Comparison of ENCODE assay signal across 8 mouse cellular contexts in the genomic region with DNA sequence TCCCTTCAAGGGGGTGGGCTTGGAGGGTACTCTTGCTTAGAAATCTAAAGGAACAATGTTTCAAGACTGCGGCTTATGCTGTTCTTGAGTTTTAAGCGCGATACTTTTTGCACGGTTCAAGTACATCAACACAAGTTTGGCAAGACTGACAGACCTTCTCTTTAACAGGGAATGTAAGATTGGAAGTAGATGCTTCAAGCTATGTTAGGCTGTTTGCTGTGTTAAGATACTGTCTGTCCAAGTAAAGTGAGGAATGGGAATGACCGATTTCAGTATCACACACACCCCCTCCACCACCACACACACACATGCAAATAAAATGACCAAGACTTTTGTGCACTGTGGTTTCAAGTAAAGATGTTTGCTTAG. TPM values are rescaled to one million over a fixed set of nuclear protein-coding genes. Genes with fewer than 3 reads are reported as not detected.
DNase-seq lines count a peak whose midpoint lies in the region; ATAC-seq and TF ChIP-seq lines count a peak whose summit lies in the region.

No protein-coding gene starts in this region.

- H3K4me3 ChIP-seq in heart, embryonic 12.5 days = peak overlapping the region; percentile 64
- H3K4me3 ChIP-seq in ES-E14 (ENCODE audit: insufficient read depth in 1 of 2, low read depth in 1 of 2, low read length in 2 of 2, poor library complexity in 1 of 2, severe bottlenecking in 1 of 2) = peak overlapping the region; percentile 69 to 83
- peak overlapping the region; percentile 69 for H3K4me3 ChIP-seq in hindbrain, embryonic 11.5 days (ENCODE audit: low read depth, low read length)
- peak overlapping the region; percentile 53; the same call in 1 of the 2 replicates for H3K4me3 ChIP-seq in liver, postnatal 0 days (ENCODE audit: low read depth, low read length)

- H3K9ac ChIP-seq in heart, embryonic 12.5 days = peak overlapping the region; percentile 79
- H3K9ac ChIP-seq in ES-E14 (ENCODE audit: insufficient read depth, low read depth, low read length, poor library complexity, severe bottlenecking) = no peak overlapping the region
- peak overlapping the region; percentile 84 for H3K9ac ChIP-seq in hindbrain, embryonic 11.5 days (ENCODE audit: low read depth, low read length)
- no peak overlapping the region for H3K9ac ChIP-seq in liver, postnatal 0 days (replicated peaks)

- 8% methylated on average over 5 of the region's 5 CpGs for WGBS in heart, embryonic 12.5 days
- 8% methylated on average over 5 of the region's 5 CpGs for whole genome bisulfite sequencing in hindbrain, embryonic 11.5 days
- 11% methylated on average over 5 of the region's 5 CpGs for WGBS in liver, postnatal 0 days (ENCODE audit: insufficient replicate concordance)

- intact Hi-C loops in heart, postnatal 25 days (cut with DNase I) = no loop called here

- H3K9me3 ChIP-seq in heart, embryonic 12.5 days (replicated peaks) = no peaks in the 10 kb centered on the region
- no peaks in the 10 kb centered on the region for H3K9me3 ChIP-seq in ES-E14 (ENCODE audit: control insufficient read depth, insufficient read depth, low read depth, low read length)
- H3K9me3 ChIP-seq in hindbrain, embryonic 11.5 days (ENCODE audit: control insufficient read depth, low read length) = no peaks in the 10 kb centered on the region
- H3K9me3 ChIP-seq in liver, postnatal 0 days (ENCODE audit: low read length) = no peaks in the 10 kb centered on the region

- no peak for TF ChIP-seq EP300 in liver, postnatal 0 days (IDR thresholded peaks at IDR 0.05; ENCODE audit: low read depth)

- in situ Hi-C loops in ES-E14 (cut with MboI; ENCODE audit: low sequenced_read_pairs in 2 of 2, unreplicated experiment in 2 of 2) = no loop called here

- no peak for TF ChIP-seq CTCF in liver, postnatal 0 days (IDR thresholded peaks at IDR 0.05; ENCODE audit: low read depth)

- no peaks in the 10 kb centered on the region for H3K36me3 ChIP-seq in heart, embryonic 12.5 days
- H3K36me3 ChIP-seq in ES-E14 (ENCODE audit: control insufficient read depth, insufficient read depth, low read length, poor library complexity, severe bottlenecking) = no peaks in the 10 kb centered on the region
- H3K36me3 ChIP-seq in hindbrain, embryonic 11.5 days (ENCODE audit: control insufficient read depth, insufficient read depth, low read length) = no peaks in the 10 kb centered on the region
- H3K36me3 ChIP-seq in liver, postnatal 0 days (replicated peaks; ENCODE audit: insufficient read depth, low read length) = no peaks in the 10 kb centered on the region

- DNase-seq in heart, postnatal 25 days (ENCODE audit: low spot score) = no peak
- DNase-seq in ES-E14 (ENCODE audit: low read depth, low spot score) = no peak
- DNase-seq in hindbrain, embryonic 11.5 days (ENCODE audit: low spot score) = no peak
- no peak for DNase-seq in liver, postnatal 0 days
- no peak for DNase-seq in adrenal gland, adult 2 months
- DNase-seq in frontal cortex, postnatal 10 days (ENCODE audit: low spot score in 2 of 2) = no peak
- DNase-seq in lung, postnatal 14 days = no peak

- H3K4me1 ChIP-seq in heart, embryonic 12.5 days (replicated peaks) = no peaks in the 10 kb centered on the region
- no peaks in the 10 kb centered on the region for H3K4me1 ChIP-seq in ES-E14 (ENCODE audit: control insufficient read depth in 2 of 2, insufficient read depth in 2 of 2, low read length in 2 of 2, poor library complexity in 1 of 2)
- H3K4me1 ChIP-seq in hindbrain, embryonic 11.5 days (replicated peaks; ENCODE audit: control insufficient read depth, insufficient read depth, low read length) = no peaks in the 10 kb centered on the region
- 0 out of 2 replicates have a peak, but pooled peaks cover 3% of the 10 kb centered on the region for H3K4me1 ChIP-seq in liver, postnatal 0 days (ENCODE audit: insufficient read depth)

- ATAC-seq in heart, embryonic 12.5 days (ENCODE audit: insufficient number of reproducible peaks, low FRiP score) = no peak
- peak; percentile 17 for ATAC-seq in hindbrain, embryonic 11.5 days (ENCODE audit: low FRiP score)
- peak; percentile 4; the same call in 1 of the 2 replicates for ATAC-seq in liver, postnatal 0 days

- peak overlapping the region; percentile 73 for H3K27ac ChIP-seq in heart, embryonic 12.5 days (ENCODE audit: poor library complexity, severe bottlenecking)
- H3K27ac ChIP-seq in ES-E14 (ENCODE audit: insufficient read depth, low read depth, low read length, poor library complexity, severe bottlenecking) = no peak overlapping the region
- H3K27ac ChIP-seq in hindbrain, embryonic 11.5 days (ENCODE audit: low read depth, low read length) = peak overlapping the region; percentile 80; the same call in 1 of the 2 replicates
- H3K27ac ChIP-seq in liver, postnatal 0 days (ENCODE audit: low read depth) = no peak overlapping the region

- H3K27me3 ChIP-seq in heart, embryonic 12.5 days (replicated peaks) = no peaks in the 10 kb centered on the region
- no peaks in the 10 kb centered on the region for H3K27me3 ChIP-seq in hindbrain, embryonic 11.5 days (ENCODE audit: control insufficient read depth, insufficient read depth, low read length)
- peaks cover 17% of the 10 kb centered on the region; the same call in 1 of the 2 replicates for H3K27me3 ChIP-seq in liver, postnatal 0 days (ENCODE audit: insufficient read depth, low read length)

- H3K4me2 ChIP-seq in heart, embryonic 12.5 days = peak overlapping the region; percentile 74
- peak overlapping the region; percentile 67 for H3K4me2 ChIP-seq in hindbrain, embryonic 11.5 days (replicated peaks; ENCODE audit: low read depth, low read length)
- H3K4me2 ChIP-seq in liver, postnatal 0 days (ENCODE audit: low read depth, low read length) = peak overlapping the region; percentile 83

TF ChIP-seq in ES-E14, 5 proteins besides CTCF, POLR2A, EP300 and RAD21:
- TF ChIP-seq CHD2 (IDR thresholded peaks at IDR 0.05; ENCODE audit: low read depth, low read length) = no peak
- no peak for TF ChIP-seq HCFC1 (IDR thresholded peaks at IDR 0.05; ENCODE audit: borderline replicate concordance, insufficient read depth, low read length)
- no peak for TF ChIP-seq MAFK (IDR thresholded peaks at IDR 0.05; ENCODE audit: insufficient read depth, low read depth, low read length)

RNA-seq across cellular contexts. Expression of a gene that starts 0.3 kb away (rescaled TPM):
- 3.3 and 3.7 TPM in 2 replicates for polyA plus RNA-seq in heart, embryonic 12.5 days (2016; fragmentation: Nextera tagmentation; extraction: Ambion mirVana)
- under 1 TPM; 0.08 to 0.14 TPM for total RNA-seq in heart, postnatal 25 days (2021)
- 1.5 and 1.8 TPM in 2 replicates for total RNA-seq in ES-E14 (2012; rRNA removed)
- polyA plus RNA-seq in hindbrain, embryonic 11.5 days (2014; fragmentation: Nextera tagmentation; extraction: Ambion mirVana) = 325 and 335 TPM in 2 replicates
- 0.09 TPM in 1 of 2 replicates, not detected in the other for polyA plus RNA-seq in liver, postnatal 0 days (2015; fragmentation: Nextera tagmentation; extraction: Ambion mirVana)
- 1 to 10 TPM; 3.5 to 5.3 TPM for total RNA-seq in adrenal gland, adult 2 months (2021)
- polyA plus RNA-seq in adrenal gland, adult 2 months (2012; rRNA removed) = 0.18 and 0.35 TPM in 2 replicates

RNA-seq across cellular contexts. Expression of a gene that starts 45.5 kb away (rescaled TPM):
- polyA plus RNA-seq in heart, embryonic 12.5 days (2016; fragmentation: Nextera tagmentation; extraction: Ambion mirVana) = 0.63 and 0.87 TPM in 2 replicates
- total RNA-seq in heart, postnatal 25 days (2021) = under 1 TPM; 0.28 to 0.34 TPM
- not detected in 2 replicates for total RNA-seq in ES-E14 (2012; rRNA removed)
- 0.99 and 1.1 TPM in 2 replicates for polyA plus RNA-seq in hindbrain, embryonic 11.5 days (2014; fragmentation: Nextera tagmentation; extraction: Ambion mirVana)
- polyA plus RNA-seq in liver, postnatal 0 days (2015; fragmentation: Nextera tagmentation; extraction: Ambion mirVana) = not detected in 2 replicates
- total RNA-seq in adrenal gland, adult 2 months (2021) = under 1 TPM; 0.32 to 0.86 TPM
- polyA plus RNA-seq in adrenal gland, adult 2 months (2012; rRNA removed) = 0.04 and 0.19 TPM in 2 replicates

Comparison
In these comparisons a context has a peak if more than half of its experiments do, and no peak if none do; other contexts are left out.
1. H3K27ac ChIP-seq: peak in heart, embryonic 12.5 days (single experiment) and hindbrain, embryonic 11.5 days (single experiment); none in ES-E14 (single experiment) and liver, postnatal 0 days (single experiment).
2. H3K9ac ChIP-seq: peak in heart, embryonic 12.5 days (single experiment) and hindbrain, embryonic 11.5 days (single experiment); none in ES-E14 (single experiment) and liver, postnatal 0 days (single experiment).
3. RNA of a gene that starts 0.3 kb away (polyA plus RNA-seq): 325 to 335 TPM in hindbrain, embryonic 11.5 days; 3.3 to 3.7 TPM in heart, embryonic 12.5 days, 0.18 to 0.35 TPM in adrenal gland, adult 2 months and 0.09 TPM in liver, postnatal 0 days; every median in the first group is over 10 times any median in the second.
4. Peak in every context shown above with its lines, with median percentiles within 50 percentile points of each other: H3K4me2 ChIP-seq and H3K4me3 ChIP-seq.